Mouse (Mus musculus) midbrain, postnatal 0 days (tissue): ENCODE measurements around the gene Kcns1. TPM values are rescaled to one million over a fixed set of nuclear protein-coding genes. Genes with fewer than 3 reads are reported as not detected.

ENCODE experiments used
- ATAC-seq: fragments of 200-750 bp; cut with Nextera tagmentation; 2 replicates; pipeline ENCODE4 v1.8.0; 2017; ENCODE audit warnings: moderate number of reproducible peaks, mild to moderate bottlenecking, moderate TSS enrichment, moderate library complexity; ENCODE audit not compliant: low FRiP score
- DNase-seq: peaks from one replicate; pipeline ENCODE4 v3.0.0-alpha.2; 2015; ENCODE audit warnings: low spot score
- H3K27ac ChIP-seq: fragments of 300-500 bp; sonication (generic); 2 replicates; pipeline ENCODE4 v1.5.1; 2014; ENCODE audit warnings: low read depth, mild to moderate bottlenecking, low read length, mixed read lengths
- H3K27me3 ChIP-seq: fragments of 300-500 bp; sonication (generic); 2 replicates; pipeline ENCODE4 v1.6.1; 2014; ENCODE audit warnings: low read length, control low read depth, mixed read lengths; ENCODE audit not compliant: insufficient read depth
- H3K36me3 ChIP-seq: fragments of 300-500 bp; sonication (generic); 2 replicates; pipeline ENCODE4 v1.6.1; 2014; ENCODE audit warnings: low read length, control low read depth, mixed read lengths; ENCODE audit not compliant: insufficient read depth
- H3K4me1 ChIP-seq: fragments of 300-500 bp; sonication (generic); 2 replicates; pipeline ENCODE4 v1.6.1; 2014; ENCODE audit warnings: mild to moderate bottlenecking, control low read depth, antibody characterized with exemption, low read length, mixed read lengths; ENCODE audit not compliant: insufficient read depth
- H3K4me2 ChIP-seq: fragments of 300-500 bp; sonication (generic); 2 replicates; pipeline ENCODE4 v1.6.1; 2014; ENCODE audit warnings: low read depth, mild to moderate bottlenecking, low read length, mixed read lengths; ENCODE audit not compliant: poor library complexity, severe bottlenecking
- H3K4me3 ChIP-seq: fragments of 300-500 bp; sonication (generic); 2 replicates; pipeline ENCODE4 v1.5.1; 2014; ENCODE audit warnings: low read depth, mild to moderate bottlenecking, low read length, moderate library complexity
- H3K9ac ChIP-seq: fragments of 300-500 bp; sonication (generic); replicated peaks from 2 replicates; pipeline ENCODE4 v1.6.1; 2014; ENCODE audit warnings: mild to moderate bottlenecking, low read length, moderate library complexity, mixed read lengths; ENCODE audit not compliant: poor library complexity, severe bottlenecking
- H3K9me3 ChIP-seq: fragments of 300-500 bp; sonication (generic); 2 replicates; pipeline ENCODE4 v1.6.1; 2016; ENCODE audit warnings: low read length, control low read depth
- CTCF ChIP-seq: IDR thresholded peaks from 2 replicates; pipeline ENCODE4 v1.5.1; 2016; ENCODE audit warnings: antibody characterized with exemption, mild to moderate bottlenecking
- WGBS: fragments of 180-500 bp; shearing (Covaris S2); extraction: QIAGEN DNeasy Blood & Tissue Kit; methylation state at CpG from one replicate; pipeline ENCODE4 v1.1.7; 2014; 5-methylcytosine and 5-hydroxymethylcytosine counted together
- polyA plus RNA-seq: library from polyadenylated mRNA; unstranded; fragments of >200 nt; fragmentation: Nextera tagmentation; extraction: Ambion mirVana; gene quantifications from 2 replicates; pipeline ENCODE4 v1.2.1, GENCODE M21; 2015
- total RNA-seq: library from RNA; depleted of rRNA; stranded (reverse); fragments of >200 nt; gene quantifications from 2 replicates; pipeline ENCODE4 v1.2.3, GENCODE M21; 2014

The Kcns1 gene
- total and polyA plus RNA-seq, 2 experiments from 2014 or later = 3.8 to 10.1 TPM

- DNase-seq = no peak
- ATAC-seq = no peak
- Histone ChIP-seq H3K9me3 (no peaks in the 10 kb centered on the region), H3K9ac (no peak overlapping the region), H3K4me2 (no peak overlapping the region), H3K4me1 (peaks cover 6% of the 10 kb centered on the region; the same call in 1 of the 2 replicates), H3K36me3 (no peaks in the 10 kb centered on the region), H3K27me3 (no peaks in the 10 kb centered on the region), H3K27ac (no peak overlapping the region), H3K4me3 (no peak overlapping the region)
- 58% methylated on average over 6 of the region's 6 CpGs for WGBS
- TF ChIP-seq CTCF = no peak
Measured at GRCm38 (mm10) chr2:164137754-164138153, 33.2 kb downstream of the Kcns1 start.

- Histone ChIP-seq H3K9me3 (no peaks in the 10 kb centered on the region), H3K9ac (no peak overlapping the region), H3K4me2 (no peak overlapping the region), H3K4me1 (peaks cover 6% of the 10 kb centered on the region; the same call in 1 of the 2 replicates), H3K36me3 (no peaks in the 10 kb centered on the region), H3K4me3 (no peak overlapping the region), H3K27ac (no peak overlapping the region), H3K27me3 (no peaks in the 10 kb centered on the region)
- peak; percentile 46 for TF ChIP-seq CTCF
- DNase-seq = no peak
- WGBS = 15% methylated on average over 2 of the region's 2 CpGs
- ATAC-seq = no peak
Measured at GRCm38 (mm10) chr2:164136393-164136792, 34.5 kb downstream of the Kcns1 start.

- H3K27ac ChIP-seq = no peak overlapping the region
- H3K9ac ChIP-seq = no peak overlapping the region
- no peak for TF ChIP-seq CTCF
- no peak for ATAC-seq
- H3K4me1 ChIP-seq = peaks cover 6% of the 10 kb centered on the region; the same call in 1 of the 2 replicates
- DNase-seq = no peak
- WGBS = 75% methylated on average over 1 of the region's 1 CpGs
- no peak overlapping the region for H3K4me3 ChIP-seq
- H3K9me3 ChIP-seq = no peaks in the 10 kb centered on the region
- peaks cover 4% of the 10 kb centered on the region; the same call in 1 of the 2 replicates for H3K36me3 ChIP-seq
- H3K27me3 ChIP-seq = no peaks in the 10 kb centered on the region
- no peak overlapping the region for H3K4me2 ChIP-seq
Measured at GRCm38 (mm10) chr2:164135367-164135766, 35.5 kb downstream of the Kcns1 start.

- peak; percentile 81 for DNase-seq
- peak; percentile 93 for TF ChIP-seq CTCF
- H3K27ac ChIP-seq = no peak overlapping the region
- no peak overlapping the region for H3K9ac ChIP-seq
- 0 out of 2 replicates have a peak, but pooled peaks have one; percentile 47 for ATAC-seq
- 43% methylated on average over 6 of the region's 6 CpGs for WGBS
- peaks cover 4% of the 10 kb centered on the region; the same call in 1 of the 2 replicates for H3K36me3 ChIP-seq
- H3K9me3 ChIP-seq = no peaks in the 10 kb centered on the region
- H3K4me1 ChIP-seq = peaks cover 6% of the 10 kb centered on the region; the same call in 1 of the 2 replicates
- no peak overlapping the region for H3K4me3 ChIP-seq
- H3K27me3 ChIP-seq = no peaks in the 10 kb centered on the region
- H3K4me2 ChIP-seq = no peak overlapping the region
Measured at GRCm38 (mm10) chr2:164134563-164134962, 36.4 kb downstream of the Kcns1 start.

DNA sequence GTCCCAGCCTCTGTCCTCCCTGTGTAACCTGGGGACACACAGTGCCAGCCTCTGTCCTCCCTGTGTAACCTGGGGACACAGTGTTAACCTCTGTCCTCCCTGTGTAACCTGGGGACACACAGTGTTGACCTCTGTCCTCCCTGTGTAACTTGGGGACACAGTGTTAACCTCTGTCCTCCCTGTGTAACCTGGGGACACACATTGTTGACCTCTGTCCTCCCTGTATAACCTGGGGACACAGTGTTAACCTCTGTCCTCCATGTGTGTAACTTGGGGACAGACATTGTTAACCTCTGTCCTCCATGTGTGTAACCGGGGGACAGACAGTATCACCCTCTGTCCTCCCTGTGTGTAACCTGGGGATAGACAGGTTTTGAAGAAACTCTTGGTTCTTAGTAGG is 39.3 kb downstream of the Kcns1 start:
- no peak overlapping the region for H3K4me2 ChIP-seq
- no peaks in the 10 kb centered on the region for H3K4me1 ChIP-seq
- no peaks in the 10 kb centered on the region for H3K9me3 ChIP-seq
- WGBS = 87% methylated on average over 1 of the region's 1 CpGs
- no peak for TF ChIP-seq CTCF
- no peak for DNase-seq
- H3K27me3 ChIP-seq = no peaks in the 10 kb centered on the region
- no peak overlapping the region for H3K27ac ChIP-seq
- no peak for ATAC-seq
- no peak overlapping the region for H3K9ac ChIP-seq
- H3K36me3 ChIP-seq = peaks cover 4% of the 10 kb centered on the region; the same call in 1 of the 2 replicates
- H3K4me3 ChIP-seq = no peak overlapping the region

DNA sequence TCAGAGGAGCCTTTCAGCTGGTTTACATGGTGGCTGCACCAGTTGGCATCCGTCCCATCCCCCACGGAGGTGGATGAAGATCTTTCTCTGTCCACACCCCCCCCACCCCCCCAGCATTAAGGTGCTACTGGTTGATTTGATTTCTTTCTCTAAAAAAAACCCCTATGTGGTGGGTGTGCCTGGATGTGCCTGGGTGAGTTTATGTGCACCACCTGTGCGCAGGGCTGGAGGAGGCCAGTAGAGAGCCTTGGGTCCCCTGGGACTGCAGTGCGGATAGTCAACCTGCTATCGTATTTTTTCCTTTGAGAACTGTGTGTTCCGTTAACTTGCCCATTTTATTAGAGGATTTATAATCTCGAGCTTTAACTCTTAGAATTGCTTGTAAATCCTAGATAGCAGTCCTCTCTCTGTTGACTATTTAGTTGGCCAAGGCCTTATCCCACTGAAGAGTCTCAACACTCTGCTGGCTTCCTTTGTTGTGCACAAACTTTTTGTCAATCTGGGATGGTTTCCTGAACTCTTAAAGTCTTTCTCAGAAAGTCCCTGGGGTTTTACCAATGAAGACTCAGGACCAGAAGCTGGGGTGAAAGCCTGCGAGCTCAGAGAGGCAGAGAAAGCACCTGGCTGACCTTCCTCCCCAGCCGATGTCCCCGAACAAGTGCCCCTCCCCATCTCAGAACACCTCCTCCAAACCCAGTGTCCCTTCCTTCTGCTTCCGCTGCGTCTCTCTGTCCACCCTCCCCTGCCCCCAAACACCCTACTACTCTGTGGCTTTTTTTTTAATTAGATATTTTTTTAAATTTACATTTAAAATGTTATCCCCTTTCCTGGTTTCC is 42.1 kb downstream of the Kcns1 start:
- Histone ChIP-seq H3K27ac (no peak overlapping the region), H3K9me3 (no peaks in the 10 kb centered on the region), H3K9ac (no peak overlapping the region), H3K4me1 (no peaks in the 10 kb centered on the region), H3K36me3 (peaks cover 7% of the 10 kb centered on the region; the same call in 1 of the 2 replicates), H3K27me3 (no peaks in the 10 kb centered on the region), H3K4me3 (no peak overlapping the region), H3K4me2 (no peak overlapping the region)
- no peak for TF ChIP-seq CTCF
- DNase-seq = no peak
- 92% methylated on average over 12 of the region's 12 CpGs for WGBS
- ATAC-seq = no peak
